Mouse (Mus musculus) bone marrow macrophage, adult 2 months (primary cell): ENCODE data around the gene Lmf2.

ENCODE experiments used
- CTCF ChIP-seq: IDR thresholded peaks from 2 replicates; pipeline ENCODE4 v1.5.1; 2012; ENCODE audit warnings: low read depth, mild to moderate bottlenecking, low read length, moderate library complexity
- POLR2A ChIP-seq: IDR thresholded peaks from 2 replicates; pipeline ENCODE4 v1.6.1; 2012; ENCODE audit warnings: mild to moderate bottlenecking, low read depth, low read length, borderline replicate concordance

- TF ChIP-seq CTCF (peak; percentile 81), POLR2A (no peak)
Observed at GRCm38 (mm10) chr15:89373762-89374248, 18.3 kb upstream of the Lmf2 start, which contains the start of gene Sco2.
